Mouse (Mus musculus): ENCODE measurements around the gene Cd207.

DNA sequence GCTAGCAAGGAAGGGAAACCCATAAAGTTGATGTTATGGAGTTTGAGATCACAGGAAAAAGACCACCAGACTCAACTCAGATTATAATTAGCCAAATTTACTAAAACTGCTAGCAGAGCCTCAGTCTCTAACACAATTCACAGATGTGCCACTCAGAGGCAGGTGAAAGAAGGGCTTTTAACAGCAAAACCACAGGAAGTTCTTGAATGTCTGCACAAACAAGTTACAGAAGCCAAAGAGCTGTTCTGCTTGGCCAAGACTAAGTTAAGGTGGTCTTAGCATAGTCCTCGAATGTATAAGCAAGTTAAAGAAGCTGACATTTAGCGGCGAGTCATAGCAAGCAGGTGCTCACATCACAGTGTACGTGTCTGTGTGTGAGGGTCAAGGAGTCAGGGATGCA, 16.8 kb downstream of the Cd207 start:
- TF ChIP-seq CTCF (IDR thresholded peaks at IDR 0.05; ENCODE audit: low read depth) (no peak), EP300 (optimal IDR thresholded peaks at IDR 0.05) (no peak)
